Mouse (Mus musculus): Measurements from ENCODE around the gene Rad51b.
A peak's percentile ranks its signal among the peaks of the same experiment; 100 is the strongest.

Rad51b gene

DNA sequence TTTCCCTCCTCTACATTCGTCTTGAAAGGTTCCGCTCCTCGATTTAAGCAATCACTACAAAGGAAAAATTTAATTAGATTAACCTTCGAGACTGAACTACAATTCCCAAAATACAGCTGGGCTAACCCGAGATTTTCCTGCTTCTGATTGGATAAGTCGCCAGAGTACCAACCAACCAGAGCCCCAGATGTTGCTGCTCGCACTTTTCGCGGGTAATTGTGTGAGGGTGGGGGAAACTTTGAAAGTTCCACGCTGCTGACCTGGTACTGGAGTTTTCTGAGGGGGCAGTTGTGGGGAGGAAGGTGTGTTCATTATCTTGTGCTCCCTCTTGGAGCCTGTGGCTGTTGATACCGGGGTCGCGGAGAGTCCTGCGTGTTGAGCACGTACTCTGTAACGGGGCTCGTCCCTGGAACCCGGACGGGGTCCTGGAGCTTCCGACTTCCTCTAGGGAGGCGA lies at the start of gene Rad51b:
Rad51b (plus strand) TSS at position 162 of the 456 bp plus-strand sequence.
- peak; percentile 88 for DNase-seq

DNA sequence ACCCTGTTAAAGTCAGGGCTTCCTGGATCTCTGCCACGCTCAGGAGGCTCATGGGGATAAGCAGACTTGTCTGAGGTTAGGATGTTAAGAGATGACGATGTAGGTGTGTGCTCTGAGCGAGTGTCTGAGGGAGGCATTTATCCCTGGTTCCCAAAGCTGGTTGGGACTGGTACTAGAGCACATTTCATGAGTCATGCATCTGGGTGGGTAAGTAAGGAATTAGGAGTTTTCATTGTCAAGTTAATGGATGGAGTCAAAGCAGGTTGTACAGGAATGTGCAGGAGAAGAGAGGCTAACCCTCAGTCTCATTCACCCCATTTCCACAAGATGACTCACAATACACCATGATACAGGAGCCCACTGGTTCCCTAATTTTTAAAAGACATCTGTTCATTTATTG lies 49.0 kb upstream of the Rad51b start:
- DNase-seq, result no peak

DNA sequence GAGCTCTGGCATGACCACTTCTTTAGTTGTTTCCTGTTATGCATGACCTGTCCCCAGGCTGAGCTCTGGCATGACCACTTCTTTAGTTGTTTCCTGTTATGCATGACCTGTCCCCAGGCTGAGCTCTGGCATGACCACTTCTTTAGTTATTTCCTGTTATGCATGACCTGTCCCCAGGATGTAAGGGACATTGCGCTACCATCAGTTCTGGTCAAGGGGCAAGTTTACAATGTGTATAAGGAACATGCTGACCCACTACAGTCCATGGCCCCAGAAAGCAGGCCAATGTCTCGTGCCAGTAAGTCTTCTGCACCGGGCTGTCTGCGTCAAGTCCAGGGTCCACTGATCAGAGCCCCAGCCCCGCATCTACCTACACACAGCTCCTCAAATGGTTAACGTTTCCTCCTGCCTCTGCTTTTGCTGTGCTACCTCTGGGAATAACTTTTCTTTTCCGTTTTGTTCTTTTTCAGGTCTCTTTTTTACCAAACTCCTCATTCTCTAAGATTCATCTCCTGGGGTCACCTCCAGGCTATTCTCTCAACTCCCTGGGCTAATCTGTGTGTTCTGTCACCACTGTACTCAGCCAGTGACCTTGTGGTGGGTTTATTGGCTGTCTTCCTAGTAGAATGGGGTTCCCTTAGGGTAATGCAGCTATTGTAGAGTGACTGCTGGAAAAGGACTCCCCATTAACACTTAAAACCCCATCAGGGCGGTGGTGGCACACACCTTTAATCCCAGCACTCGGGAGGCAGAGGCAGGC lies 43.6 kb upstream of the Rad51b start:
- DNase-seq, result peak; percentile 11

GRCm38 (mm10) chr12:79254975-79255374 lies 42.1 kb upstream of the Rad51b start:
- no peak for DNase-seq

DNA sequence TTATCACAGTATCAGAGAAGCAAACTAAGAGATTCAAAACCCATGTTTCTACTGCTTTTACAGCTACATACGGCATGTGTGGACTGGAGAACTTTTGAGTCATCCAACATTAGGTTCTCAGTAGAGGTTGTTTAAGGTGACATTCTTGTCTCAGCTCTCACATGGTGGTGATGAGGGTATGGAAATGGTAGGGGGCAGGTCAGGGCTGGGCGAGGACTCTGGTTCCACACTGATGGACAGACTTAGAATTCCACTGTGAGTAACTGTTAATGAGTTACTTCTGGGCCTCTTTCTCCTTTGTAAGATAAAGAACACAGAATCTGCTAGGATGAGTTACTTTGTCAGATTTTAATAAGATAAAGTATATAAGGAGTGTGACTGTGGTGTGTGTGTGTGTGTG lies 36.9 kb upstream of the Rad51b start:
- DNase-seq, result no peak

DNA sequence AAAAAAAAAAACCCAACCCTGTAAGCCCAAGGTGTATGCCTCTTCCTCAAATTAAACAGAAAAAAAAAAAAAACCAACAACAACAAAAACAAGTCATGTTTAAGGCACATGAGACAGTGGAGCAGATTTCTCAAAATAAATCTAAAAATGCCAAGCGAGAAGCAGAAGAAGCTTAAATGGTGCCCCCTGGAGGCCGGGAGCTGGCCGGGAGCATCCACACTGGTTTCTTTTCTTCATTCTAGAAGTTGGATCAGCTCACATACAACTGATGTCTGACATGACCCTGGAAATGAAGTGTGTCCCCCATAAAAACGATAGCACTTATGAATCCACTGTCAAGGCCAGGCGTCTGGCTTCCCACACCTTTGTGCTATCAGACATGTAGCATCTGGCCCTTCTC lies 36.0 kb upstream of the Rad51b start:
- peak; percentile 30 for DNase-seq

DNA sequence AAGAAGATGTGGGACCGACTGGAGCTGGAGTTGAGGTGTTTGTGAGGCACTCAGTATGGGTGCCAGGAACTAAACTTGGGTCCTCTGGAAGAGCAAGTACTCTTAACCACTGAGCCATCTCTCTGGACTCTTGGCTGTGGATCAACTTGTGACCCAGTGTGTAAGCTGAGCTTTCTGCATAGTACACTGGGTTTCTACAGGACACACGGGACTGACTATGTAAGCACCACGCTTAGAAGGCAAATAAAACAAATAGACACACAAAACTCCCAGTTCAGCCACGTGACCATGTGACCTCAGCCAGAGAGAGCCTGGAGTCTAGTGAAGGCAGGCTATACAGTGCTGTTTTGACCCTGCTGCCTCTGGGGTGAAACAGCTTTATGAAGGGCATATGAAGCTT lies 24.5 kb upstream of the Rad51b start:
- no peak for DNase-seq

DNA sequence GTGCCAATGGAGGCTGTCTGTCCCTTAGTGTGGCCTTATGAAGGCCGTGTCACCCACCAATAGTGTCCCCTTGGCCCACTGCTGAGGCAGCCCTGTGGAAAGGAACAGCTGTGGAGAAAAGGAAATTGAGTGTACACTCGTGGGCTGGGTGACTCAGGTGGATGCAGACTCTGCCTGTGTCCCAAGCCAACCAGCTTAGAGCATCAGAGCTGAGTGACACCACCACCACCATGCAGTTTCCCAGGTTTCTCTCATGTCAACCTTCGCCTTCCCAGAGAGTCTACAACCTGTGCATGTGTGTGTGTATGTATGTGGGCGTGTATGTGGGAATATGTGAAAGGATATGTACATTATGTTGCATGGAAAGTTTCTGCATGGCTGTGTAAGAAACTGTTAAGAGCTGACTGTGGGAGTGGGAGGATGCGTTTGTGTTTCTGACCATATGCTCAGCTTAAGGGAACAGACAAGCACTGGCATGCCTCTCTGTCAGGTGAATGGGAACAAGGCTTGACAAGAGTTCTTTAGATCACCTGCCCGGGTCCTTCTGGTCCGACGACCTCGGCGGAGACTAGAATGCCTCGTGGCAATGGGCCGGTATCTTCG lies 17.5 kb upstream of the Rad51b start:
- DNase-seq, result no peak

GRCm38 (mm10) chr12:79282595-79282994 lies 14.5 kb upstream of the Rad51b start:
- DNase-seq, result no peak

DNA sequence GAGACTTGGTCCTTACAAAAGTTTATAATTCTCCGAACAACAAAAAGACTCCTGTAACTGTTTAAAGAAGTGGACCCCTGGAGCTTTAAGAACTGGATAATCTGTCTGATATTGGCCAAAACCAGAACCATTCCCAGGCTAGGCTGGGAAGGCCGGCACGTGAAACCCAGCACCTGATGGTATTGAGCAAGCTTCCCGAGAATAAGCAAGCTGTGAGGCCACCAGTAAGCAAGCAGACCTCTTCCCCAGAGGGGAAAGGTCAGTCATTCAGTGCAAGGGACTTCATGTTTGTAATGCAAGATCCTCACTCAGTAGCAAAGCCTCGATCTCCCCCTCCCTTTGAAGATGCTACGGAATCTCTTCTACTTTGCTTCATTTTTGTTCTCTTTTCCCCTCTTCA lies 4.2 kb upstream of the Rad51b start:
- DNase-seq, result no peak

GRCm38 (mm10) chr12:79296126-79296816 lies 811 bp upstream of the Rad51b start, which contains the start of gene Zfyve26:
Zfyve26 (minus strand) TSS chr12:79296304.
- DNase-seq, result peak; percentile 98

- DNase-seq, result no peak
These were observed 978 bp downstream of the Rad51b start for GRCm38 (mm10) chr12:79297884-79298636.

DNA sequence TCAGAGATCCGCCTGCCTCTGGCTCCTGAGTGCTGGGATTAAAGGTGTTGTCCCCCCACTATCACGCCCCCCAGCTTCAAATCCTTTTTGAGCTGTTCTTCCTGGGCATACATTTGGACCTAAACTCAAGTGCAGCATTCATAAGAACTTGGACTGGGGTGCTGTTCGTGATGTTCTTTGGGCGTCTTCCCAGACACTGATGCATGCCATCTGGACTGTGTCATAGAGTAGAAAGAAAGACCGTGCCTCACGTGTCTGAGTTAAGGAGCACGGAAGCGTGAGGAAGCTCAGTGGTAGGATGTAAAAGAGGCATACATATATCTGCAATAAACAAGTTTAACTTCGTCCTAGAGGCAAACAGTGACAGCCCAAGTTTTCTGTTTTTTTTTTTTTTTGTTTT lies 4.7 kb downstream of the Rad51b start:
- peak; percentile 29 for DNase-seq

- DNase-seq, result no peak
These were observed 8.0 kb downstream of the Rad51b start for GRCm38 (mm10) chr12:79305131-79305530.

GRCm38 (mm10) chr12:79306013-79306412 lies 8.9 kb downstream of the Rad51b start:
- DNase-seq, result no peak

GRCm38 (mm10) chr12:79313721-79314120 lies 16.6 kb downstream of the Rad51b start:
- DNase-seq, result no peak

- DNase-seq, result no peak
These were observed 20.3 kb downstream of the Rad51b start for GRCm38 (mm10) chr12:79317339-79317738.

DNA sequence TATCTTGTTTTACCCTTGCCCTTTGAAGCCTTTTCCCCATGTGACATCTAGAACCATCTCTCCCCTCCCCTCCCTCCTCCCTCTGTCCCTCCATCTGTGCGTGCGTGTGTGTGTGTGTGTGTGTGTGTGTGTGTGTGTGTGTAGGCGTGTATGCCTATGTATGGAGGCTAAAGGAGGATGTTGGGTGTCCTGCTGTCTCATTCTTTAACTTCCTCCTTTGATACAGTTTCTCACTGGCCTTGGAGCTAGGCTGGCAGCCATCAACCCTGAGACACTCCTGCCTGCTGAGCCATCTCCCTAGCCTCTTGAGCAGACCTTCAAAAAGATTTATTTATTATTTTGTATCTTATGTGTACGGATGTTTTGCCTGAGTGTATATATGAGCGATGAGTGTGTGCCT lies 23.8 kb downstream of the Rad51b start:
- DNase-seq, result no peak

DNA sequence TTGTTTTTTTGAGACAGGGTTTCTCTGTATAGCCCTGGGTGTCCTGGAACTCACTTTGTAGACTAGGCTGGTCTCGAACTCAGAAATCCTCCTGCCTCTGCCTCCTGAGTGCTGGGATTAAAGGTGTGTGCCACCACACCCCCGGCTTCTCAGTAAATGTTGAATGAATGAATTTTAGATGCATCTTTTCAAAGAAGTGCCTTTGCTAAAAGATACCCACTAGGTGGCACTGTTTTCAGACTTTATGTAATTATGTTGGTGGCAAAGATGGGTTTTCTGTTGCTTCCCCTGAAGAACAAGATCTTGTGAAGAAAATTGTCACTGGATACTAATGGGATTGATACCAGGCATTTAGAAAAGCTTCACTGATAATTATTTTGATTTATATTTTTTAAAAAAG lies 25.5 kb downstream of the Rad51b start:
- DNase-seq, result peak; percentile 28

DNA sequence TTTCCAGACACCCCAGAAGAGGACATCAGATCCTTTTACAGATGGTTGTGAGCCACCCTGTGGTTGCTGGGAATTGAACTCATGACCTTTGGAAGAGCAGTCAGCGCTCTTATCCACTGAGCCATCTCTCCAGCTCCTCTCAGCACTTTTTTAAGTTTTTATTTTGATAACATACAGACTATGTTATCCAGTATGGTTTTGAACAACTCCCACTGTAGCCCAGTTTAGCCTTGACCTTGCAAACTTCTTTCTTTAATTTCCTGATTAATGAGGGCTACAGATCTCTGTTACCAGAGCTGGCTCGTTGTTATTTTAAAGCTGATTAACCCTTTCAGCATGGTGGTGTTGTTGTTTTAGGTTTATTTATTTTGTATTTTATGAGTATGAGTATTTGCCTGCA lies 29.2 kb downstream of the Rad51b start:
- no peak for DNase-seq

GRCm38 (mm10) chr12:79326745-79327144 lies 29.7 kb downstream of the Rad51b start:
- no peak for DNase-seq

DNA sequence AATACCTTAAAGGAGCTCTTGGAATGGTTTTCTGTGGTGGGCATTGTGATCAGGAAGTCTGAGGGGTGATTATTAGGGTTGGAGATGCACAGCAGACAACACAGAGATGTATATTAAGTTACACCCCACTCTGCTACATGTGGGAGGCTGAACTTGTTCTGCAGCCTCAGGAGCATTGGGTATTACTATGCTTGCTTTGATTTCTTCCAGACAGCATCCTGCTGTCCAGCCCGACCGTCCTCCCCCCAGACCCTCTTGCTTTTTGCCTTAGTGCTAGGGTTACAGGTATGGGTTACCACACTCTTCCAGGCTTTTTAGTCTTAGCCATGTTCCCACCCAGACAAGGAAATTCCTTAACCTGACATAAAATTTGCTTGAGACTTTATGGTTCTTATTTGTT lies 30.8 kb downstream of the Rad51b start:
- DNase-seq, result no peak

GRCm38 (mm10) chr12:79330571-79330970 lies 33.5 kb downstream of the Rad51b start:
- no peak for DNase-seq

All from kidney, adult 9 months (tissue).